Mouse (Mus musculus) gastrocnemius, adult 2 months (tissue): Measurements from ENCODE around the gene Rdx. TPM values are rescaled to one million over a fixed set of nuclear protein-coding genes. Genes with fewer than 3 reads are reported as not detected.
A peak's percentile ranks its signal among the peaks of the same experiment; 100 is the strongest.

Experiments
- DNase-seq: peaks from one replicate; pipeline ENCODE4 v3.0.0; 2022
- H3K27ac ChIP-seq: fragments of 200-600 bp; 2 replicates; pipeline ENCODE4 v1.8.1; 2022; ENCODE audit warnings: mild to moderate bottlenecking
- H3K4me3 ChIP-seq: fragments of 200-600 bp; 2 replicates; pipeline ENCODE4 v1.8.1; 2022; ENCODE audit warnings: mild to moderate bottlenecking, moderate library complexity
- CTCF ChIP-seq: fragments of 200-600 bp; IDR thresholded peaks from 2 replicates; pipeline ENCODE4 v1.8.1; 2022; ENCODE audit warnings: antibody characterized with exemption, mild to moderate bottlenecking, moderate library complexity
- intact Hi-C: fragments of 180-260 bp; cut with DNase I; formaldehyde crosslinking; loops from one replicate; pipeline ENCODE4 v1.15.1; 2025
- microRNA-seq: library from miRNA; unstranded; fragments of <30 nt; microRNA quantifications from one replicate; pipeline ENCODE4 v1.2.0, GENCODE M21; 2021
- total RNA-seq, 2 experiments: library from RNA; stranded (reverse); gene quantifications; 2 replicates each; pipeline ENCODE4 v1.2.3; 2021

Rdx gene
- total RNA-seq, 2 experiments from 2014 or later: 118 to 125 TPM

- DNase-seq: peak; percentile 86
- Histone ChIP-seq H3K27ac (no peak overlapping the region), H3K4me3 (no peak overlapping the region)
- intact Hi-C loops: loop anchor here (1.0 to 10.0 kb wide), 4 partner anchors 106 to 764 kb away; no protein-coding TSS in a partner anchor
- TF ChIP-seq CTCF: peak; percentile 99
These were observed 51.6 kb downstream of the Rdx start for GRCm38 (mm10) chr9:52098600-52098999.

GRCm38 (mm10) chr9:52100426-52100825 lies 53.5 kb downstream of the Rdx start:
- no peak for TF ChIP-seq CTCF
- intact Hi-C loops: no loop called here
- no peak overlapping the region for H3K27ac ChIP-seq
- no peak for DNase-seq
- H3K4me3 ChIP-seq: no peak overlapping the region

GRCm38 (mm10) chr9:52102060-52102844 lies 55.3 kb downstream of the Rdx start:
- Histone ChIP-seq H3K27ac (no peak overlapping the region), H3K4me3 (no peak overlapping the region)
- no peak for TF ChIP-seq CTCF
- DNase-seq: no peak
- intact Hi-C loops: no loop called here

- DNase-seq: no peak
- H3K27ac ChIP-seq: no peak overlapping the region
- intact Hi-C loops: no loop called here
These were observed 56.7 kb downstream of the Rdx start for GRCm38 (mm10) chr9:52103448-52104224.

GRCm38 (mm10) chr9:52104225-52104615 lies 57.2 kb downstream of the Rdx start:
- no peak for TF ChIP-seq CTCF
- DNase-seq: peak; percentile 50
- peak overlapping the region; percentile 38 for H3K27ac ChIP-seq
- intact Hi-C loops: no loop called here
- H3K4me3 ChIP-seq: no peak overlapping the region

More at GRCm38 (mm10) chr9:52103448-52104224, 56.7 kb downstream of the Rdx start:
- TF ChIP-seq CTCF: no peak
- no peak overlapping the region for H3K4me3 ChIP-seq

- intact Hi-C loops: no loop called here
- DNase-seq: no peak
- TF ChIP-seq CTCF: no peak
- H3K4me3 ChIP-seq: no peak overlapping the region
- no peak overlapping the region for H3K27ac ChIP-seq
These were observed 58.5 kb downstream of the Rdx start for GRCm38 (mm10) chr9:52105423-52105822.

GRCm38 (mm10) chr9:52107161-52107560 lies 60.2 kb downstream of the Rdx start:
- Histone ChIP-seq H3K4me3 (no peak overlapping the region), H3K27ac (no peak overlapping the region)
- TF ChIP-seq CTCF: no peak
- no peak for DNase-seq
- intact Hi-C loops: no loop called here

GRCm38 (mm10) chr9:52110738-52111137 lies 63.8 kb downstream of the Rdx start:
- no peak overlapping the region for H3K4me3 ChIP-seq
- intact Hi-C loops: no loop called here
- no peak for TF ChIP-seq CTCF
- no peak overlapping the region for H3K27ac ChIP-seq
- DNase-seq: no peak

- no peak overlapping the region for H3K4me3 ChIP-seq
- DNase-seq: no peak
- TF ChIP-seq CTCF: no peak
- H3K27ac ChIP-seq: no peak overlapping the region
- intact Hi-C loops: no loop called here
These were observed 66.1 kb downstream of the Rdx start for GRCm38 (mm10) chr9:52113091-52113490.

- Histone ChIP-seq H3K27ac (no peak overlapping the region), H3K4me3 (no peak overlapping the region)
- intact Hi-C loops: no loop called here
- TF ChIP-seq CTCF: no peak
- no peak for DNase-seq
These were observed 72.2 kb downstream of the Rdx start for GRCm38 (mm10) chr9:52119212-52119611.

GRCm38 (mm10) chr9:52125225-52125624 lies 78.3 kb downstream of the Rdx start:
- DNase-seq: no peak
- intact Hi-C loops: no loop called here
- TF ChIP-seq CTCF: no peak

GRCm38 (mm10) chr9:52130348-52130747 lies 83.4 kb downstream of the Rdx start:
- TF ChIP-seq CTCF: peak; percentile 64
- no peak for DNase-seq
- intact Hi-C loops: loop anchor here (5.0 kb wide), 2 partner anchors 37 to 157 kb away; partner anchors contain the start of gene Zc3h12c
- Histone ChIP-seq H3K4me3 (no peak overlapping the region), H3K27ac (no peak overlapping the region)

More at GRCm38 (mm10) chr9:52125225-52125624, 78.3 kb downstream of the Rdx start:
- Histone ChIP-seq H3K4me3 (no peak overlapping the region), H3K27ac (no peak overlapping the region)

- no peak overlapping the region for H3K27ac ChIP-seq
- H3K4me3 ChIP-seq: no peak overlapping the region
- TF ChIP-seq CTCF: no peak
- intact Hi-C loops: loop anchor here (5.0 kb wide), 2 partner anchors 35 to 155 kb away; partner anchors contain the start of gene Zc3h12c
- DNase-seq: no peak
These were observed 85.8 kb downstream of the Rdx start for GRCm38 (mm10) chr9:52132771-52133170.

Small RNA genes within 50 kb of the gene (microRNA-seq; reads per million reads assigned to microRNA genes)
- not detected for gene Gm27686
- gene Mir6244: not detected

Other genes with a start within 250 kb of the Rdx start
- gene Fdx1, start 83.6 kb upstream of the Rdx start, total RNA-seq: 10 to 100 TPM; 37.0 to 47.5 TPM
- gene Zc3h12c, start 121.4 kb downstream of the Rdx start, total RNA-seq: 1 to 10 TPM; 7.8 to 9.8 TPM